Mouse (Mus musculus): ENCODE data around the gene Lrrc59. TPM values are rescaled to one million over a fixed set of nuclear protein-coding genes. Genes with fewer than 3 reads are reported as not detected.
"Not testable (repeated sequence)": the region's sequence is repeated elsewhere in the genome, so short reads cannot be mapped to it uniquely, and the experiment has no call there.

Gene Lrrc59
- polyA plus RNA-seq, 1 experiment: 26.1 TPM

DNA sequence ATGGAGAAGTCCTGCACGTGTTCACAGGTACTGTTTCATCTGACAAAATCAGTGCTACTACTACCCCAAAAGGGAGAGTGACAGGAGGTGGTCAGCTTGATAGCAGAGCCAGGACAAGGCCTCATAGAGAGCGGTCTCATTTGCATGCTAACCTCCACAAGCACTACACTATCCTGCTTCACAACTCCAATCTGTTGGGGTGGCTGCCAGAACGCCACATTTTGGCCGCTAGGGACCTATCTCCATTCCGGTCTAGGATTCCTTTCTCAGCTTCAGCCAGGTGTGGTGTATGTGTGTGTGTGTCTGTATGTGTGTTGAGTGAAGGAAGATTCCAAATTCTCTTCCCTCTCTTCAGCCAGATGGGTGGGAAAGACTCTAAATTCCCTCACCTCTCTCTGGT is 45.9 kb downstream of the Lrrc59 start:
- H3K4me1 ChIP-seq (ENCODE audit: control insufficient read depth, insufficient read depth, low read length): no peaks in the 10 kb centered on the region
- WGBS: 90% methylated on average over 5 of the region's 5 CpGs
- no peak for TF ChIP-seq POLR2A (IDR thresholded peaks at IDR 0.05; ENCODE audit: borderline replicate concordance, control insufficient read depth, low read depth, low read length)
- no peak for TF ChIP-seq CTCF (IDR thresholded peaks at IDR 0.05; ENCODE audit: control insufficient read depth, insufficient read depth, low read length)
- H3K27ac ChIP-seq (ENCODE audit: control insufficient read depth, insufficient read depth, low read depth, low read length, poor library complexity): no peak overlapping the region
- no peak overlapping the region for H3K4me3 ChIP-seq (replicated peaks; ENCODE audit: control insufficient read depth, low read depth, low read length)

DNA sequence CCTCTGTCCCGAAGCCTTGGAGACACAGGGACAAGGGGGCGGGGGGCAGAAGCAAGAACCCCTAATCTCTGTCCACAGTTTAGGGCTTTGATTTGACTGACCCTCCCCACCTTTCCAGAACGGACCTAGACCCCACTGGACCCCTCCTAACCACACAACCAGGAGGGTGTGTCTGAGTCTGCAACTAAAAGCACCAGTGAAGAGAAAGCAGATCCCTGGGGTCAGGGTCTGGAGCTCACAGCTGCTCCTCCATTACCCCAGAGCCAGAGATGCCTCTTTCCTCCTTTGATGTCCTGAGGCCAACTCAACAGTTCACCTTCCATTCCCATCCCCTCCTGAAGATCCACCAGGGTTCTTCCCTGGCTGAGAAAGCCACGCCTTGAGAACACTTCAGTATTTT is 46.7 kb downstream of the Lrrc59 start:
- TF ChIP-seq CTCF (IDR thresholded peaks at IDR 0.05; ENCODE audit: control insufficient read depth, insufficient read depth, low read length) (no peak), POLR2A (IDR thresholded peaks at IDR 0.05; ENCODE audit: borderline replicate concordance, control insufficient read depth, low read depth, low read length) (no peak)
- no peaks in the 10 kb centered on the region for H3K4me1 ChIP-seq (ENCODE audit: control insufficient read depth, insufficient read depth, low read length)

DNA sequence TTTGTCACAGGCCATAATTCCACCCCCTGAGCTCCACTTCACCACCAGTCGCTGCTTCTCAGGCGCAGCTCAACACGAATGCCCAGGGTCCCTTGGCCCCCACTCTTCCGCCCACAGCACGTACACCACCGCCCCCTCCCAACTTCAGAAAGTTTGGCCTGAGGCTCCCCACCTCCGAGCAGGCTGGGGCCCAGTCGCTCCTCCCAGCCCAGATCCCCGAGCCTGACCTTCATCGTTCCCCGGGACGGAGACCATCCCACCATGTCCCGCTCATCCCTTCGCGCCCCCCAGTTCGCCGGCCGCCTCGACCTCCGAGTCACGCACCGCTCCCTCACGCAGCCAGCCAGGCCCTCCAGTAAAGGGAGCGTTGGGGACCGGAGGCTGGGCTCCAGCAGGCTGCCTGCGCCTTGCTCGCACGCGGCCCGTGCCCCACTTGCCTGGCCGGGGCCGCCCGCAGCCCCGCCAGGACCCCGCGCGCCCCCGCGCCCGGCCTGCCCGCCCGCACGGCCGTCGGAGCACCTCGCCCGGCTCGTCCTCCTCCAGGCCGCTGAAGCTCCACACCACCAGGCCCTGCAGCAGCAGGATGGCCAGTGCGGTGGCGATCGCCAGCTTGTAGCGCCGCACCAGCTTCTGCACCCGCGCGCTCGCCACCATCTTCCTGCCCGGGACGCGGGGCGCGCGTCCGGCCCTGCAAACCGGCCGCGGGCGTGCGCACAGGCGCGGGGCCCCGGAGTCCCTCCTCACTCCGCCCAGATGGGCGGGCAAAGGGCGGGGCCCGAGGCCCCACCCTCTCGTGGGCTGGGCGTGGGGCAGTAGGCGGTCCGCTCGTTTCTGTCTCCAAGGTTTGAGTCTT is 47.4 kb downstream of the Lrrc59 start, which contains the start of gene Xylt2:
Gene Xylt2 (minus strand): TSS at position 762 of the 853 bp plus-strand sequence.
- H3K4me1 ChIP-seq (ENCODE audit: control insufficient read depth, insufficient read depth, low read length): no peaks in the 10 kb centered on the region
- under 1% methylated on average over 82 of the region's 82 CpGs for WGBS
- H3K4me3 ChIP-seq (replicated peaks; ENCODE audit: control insufficient read depth, low read depth, low read length): peak within 1 kb of the TSS; percentile 94
- H3K27ac ChIP-seq (ENCODE audit: control insufficient read depth, insufficient read depth, low read depth, low read length, poor library complexity): peak within 1 kb of the TSS; percentile 31; the same call in 1 of the 2 replicates
- TF ChIP-seq CTCF (IDR thresholded peaks at IDR 0.05; ENCODE audit: control insufficient read depth, insufficient read depth, low read length) (no peak), POLR2A (IDR thresholded peaks at IDR 0.05; ENCODE audit: borderline replicate concordance, control insufficient read depth, low read depth, low read length) (peak; percentile 52; the same call in 1 of the 2 replicates)

More for the DNA sequence above, 46.7 kb downstream of the Lrrc59 start:
- 47% methylated on average over 4 of the region's 4 CpGs for WGBS
- no peak overlapping the region for H3K4me3 ChIP-seq (replicated peaks; ENCODE audit: control insufficient read depth, low read depth, low read length)
- H3K27ac ChIP-seq (ENCODE audit: control insufficient read depth, insufficient read depth, low read depth, low read length, poor library complexity): no peak overlapping the region

- TF ChIP-seq POLR2A (IDR thresholded peaks at IDR 0.05; ENCODE audit: borderline replicate concordance, control insufficient read depth, low read depth, low read length) (no peak), CTCF (IDR thresholded peaks at IDR 0.05; ENCODE audit: control insufficient read depth, insufficient read depth, low read length) (no peak)
- 38% methylated on average over 15 of the region's 15 CpGs for WGBS
- H3K4me3 ChIP-seq (replicated peaks; ENCODE audit: control insufficient read depth, low read depth, low read length): peak overlapping the region; percentile 62
- H3K27ac ChIP-seq (ENCODE audit: control insufficient read depth, insufficient read depth, low read depth, low read length, poor library complexity): no peak overlapping the region
- H3K4me1 ChIP-seq (ENCODE audit: control insufficient read depth, insufficient read depth, low read length): no peaks in the 10 kb centered on the region
Observed at GRCm38 (mm10) chr11:94677607-94678145, 48.1 kb downstream of the Lrrc59 start.

GRCm38 (mm10) chr11:94680639-94681038 is 51.1 kb downstream of the Lrrc59 start:
- Histone ChIP-seq H3K27ac (ENCODE audit: control insufficient read depth, insufficient read depth, low read depth, low read length, poor library complexity) (no peak overlapping the region), H3K4me1 (ENCODE audit: control insufficient read depth, insufficient read depth, low read length) (no peaks in the 10 kb centered on the region), H3K4me3 (replicated peaks; ENCODE audit: control insufficient read depth, low read depth, low read length) (no peak overlapping the region)
- TF ChIP-seq POLR2A (IDR thresholded peaks at IDR 0.05; ENCODE audit: borderline replicate concordance, control insufficient read depth, low read depth, low read length) (no peak), CTCF (IDR thresholded peaks at IDR 0.05; ENCODE audit: control insufficient read depth, insufficient read depth, low read length) (peak; percentile 17; the same call in 1 of the 2 replicates)

- TF ChIP-seq CTCF (IDR thresholded peaks at IDR 0.05; ENCODE audit: control insufficient read depth, insufficient read depth, low read length): no peak
- TF ChIP-seq POLR2A (IDR thresholded peaks at IDR 0.05; ENCODE audit: borderline replicate concordance, control insufficient read depth, low read depth, low read length): no peak
- H3K4me3 ChIP-seq (replicated peaks; ENCODE audit: control insufficient read depth, low read depth, low read length): no peak overlapping the region
- no peaks in the 10 kb centered on the region for H3K4me1 ChIP-seq (ENCODE audit: control insufficient read depth, insufficient read depth, low read length)
- 81% methylated on average over 4 of the region's 4 CpGs for WGBS
- H3K27ac ChIP-seq (ENCODE audit: control insufficient read depth, insufficient read depth, low read depth, low read length, poor library complexity): no peak overlapping the region
Observed at GRCm38 (mm10) chr11:94681640-94682039, 52.1 kb downstream of the Lrrc59 start.

DNA sequence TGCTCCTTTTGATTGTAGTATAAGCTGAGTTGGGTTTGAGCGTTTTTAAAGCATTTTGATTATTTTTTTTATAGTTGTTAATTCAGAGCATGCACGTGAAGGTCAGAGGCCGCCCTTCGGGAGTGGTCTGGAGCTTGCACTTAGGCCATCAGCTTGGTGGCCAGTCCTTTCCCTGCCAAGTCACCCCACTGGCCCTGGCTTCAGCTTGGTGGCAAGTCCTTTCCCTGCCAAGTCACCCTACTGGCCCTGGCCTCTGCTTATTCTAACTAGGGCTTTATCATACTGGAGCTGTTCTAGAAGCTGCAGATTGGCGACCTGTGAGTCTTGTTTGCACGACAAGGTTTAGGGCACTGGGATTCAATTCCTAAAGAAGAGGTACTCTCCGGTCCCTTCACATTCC is 52.9 kb downstream of the Lrrc59 start:
- 77% methylated on average over 7 of the region's 7 CpGs for WGBS
- no peak overlapping the region for H3K27ac ChIP-seq (ENCODE audit: control insufficient read depth, insufficient read depth, low read depth, low read length, poor library complexity)
- no peak overlapping the region for H3K4me3 ChIP-seq (replicated peaks; ENCODE audit: control insufficient read depth, low read depth, low read length)
- TF ChIP-seq POLR2A (IDR thresholded peaks at IDR 0.05; ENCODE audit: borderline replicate concordance, control insufficient read depth, low read depth, low read length): no peak
- TF ChIP-seq CTCF (IDR thresholded peaks at IDR 0.05; ENCODE audit: control insufficient read depth, insufficient read depth, low read length): no peak
- H3K4me1 ChIP-seq (ENCODE audit: control insufficient read depth, insufficient read depth, low read length): no peaks in the 10 kb centered on the region

- H3K4me3 ChIP-seq (replicated peaks; ENCODE audit: control insufficient read depth, low read depth, low read length): no peak overlapping the region
- no peaks in the 10 kb centered on the region; the same call in 1 of the 2 replicates for H3K4me1 ChIP-seq (ENCODE audit: control insufficient read depth, insufficient read depth, low read length)
- TF ChIP-seq POLR2A (IDR thresholded peaks at IDR 0.05; ENCODE audit: borderline replicate concordance, control insufficient read depth, low read depth, low read length): no peak
- no peak overlapping the region for H3K27ac ChIP-seq (ENCODE audit: control insufficient read depth, insufficient read depth, low read depth, low read length, poor library complexity)
- 13% methylated on average over 6 of the region's 6 CpGs for WGBS
Observed at GRCm38 (mm10) chr11:94687178-94687577, 57.6 kb downstream of the Lrrc59 start.

GRCm38 (mm10) chr11:94692502-94692901 is 62.9 kb downstream of the Lrrc59 start:
- not testable (repeated sequence) for H3K27ac ChIP-seq (ENCODE audit: control insufficient read depth, insufficient read depth, low read depth, low read length, poor library complexity)

More at GRCm38 (mm10) chr11:94692502-94692901, 62.9 kb downstream of the Lrrc59 start:
- H3K4me1 ChIP-seq (ENCODE audit: control insufficient read depth, insufficient read depth, low read length); H3K4me3 ChIP-seq (replicated peaks; ENCODE audit: control insufficient read depth, low read depth, low read length): not testable (repeated sequence)
